Mouse (Mus musculus) liver, embryonic 15.5 days (tissue): ENCODE measurements around the gene Crygc. TPM values are rescaled to one million over a fixed set of nuclear protein-coding genes. Genes with fewer than 3 reads are reported as not detected.

Experiments
- ATAC-seq: fragments of 200-750 bp; cut with Nextera tagmentation; 2 replicates; pipeline ENCODE4 v1.8.0; 2017; ENCODE audit warnings: moderate number of reproducible peaks, mild to moderate bottlenecking, moderate library complexity; ENCODE audit not compliant: insufficient read depth
- H3K27ac ChIP-seq: fragments of 300-500 bp; sonication (generic); replicated peaks from 2 replicates; pipeline ENCODE4 v1.5.1; 2015; ENCODE audit warnings: mild to moderate bottlenecking, inconsistent platforms
- H3K27me3 ChIP-seq: fragments of 300-500 bp; sonication (generic); 2 replicates; pipeline ENCODE4 v1.6.1; 2015; ENCODE audit warnings: mild to moderate bottlenecking, inconsistent platforms
- H3K36me3 ChIP-seq: fragments of 300-500 bp; sonication (generic); replicated peaks from 2 replicates; pipeline ENCODE4 v1.6.1; 2015; ENCODE audit warnings: moderate library complexity, mild to moderate bottlenecking, inconsistent platforms
- H3K4me1 ChIP-seq: fragments of 300-500 bp; sonication (generic); replicated peaks from 2 replicates; pipeline ENCODE4 v1.6.1; 2015; ENCODE audit warnings: inconsistent platforms
- H3K4me2 ChIP-seq: fragments of 300-500 bp; sonication (generic); 2 replicates; pipeline ENCODE4 v1.6.1; 2015; ENCODE audit warnings: moderate library complexity, mild to moderate bottlenecking, inconsistent platforms
- H3K4me3 ChIP-seq: fragments of 300-500 bp; sonication (generic); replicated peaks from 2 replicates; pipeline ENCODE4 v1.5.1; 2015; ENCODE audit warnings: mild to moderate bottlenecking, inconsistent platforms
- H3K9ac ChIP-seq: fragments of 300-500 bp; sonication (generic); 2 replicates; pipeline ENCODE4 v1.6.1; 2015; ENCODE audit warnings: moderate library complexity, mild to moderate bottlenecking, inconsistent platforms
- H3K9me3 ChIP-seq: fragments of 300-500 bp; sonication (generic); replicated peaks from 2 replicates; pipeline ENCODE4 v1.6.1; 2016; ENCODE audit warnings: inconsistent platforms
- WGBS: fragments of 180-500 bp; shearing (Covaris S2); methylation state at CpG from one replicate; pipeline ENCODE4 v1.1.7; 2015; ENCODE audit warnings: mixed read lengths; ENCODE audit not compliant: insufficient replicate concordance; 5-methylcytosine and 5-hydroxymethylcytosine counted together
- polyA plus RNA-seq: library from polyadenylated mRNA; unstranded; fragments of >200 nt; fragmentation: Nextera tagmentation; extraction: Ambion mirVana; gene quantifications from 2 replicates; pipeline ENCODE4 v1.2.1, GENCODE M21; 2015

Crygc gene
- polyA plus RNA-seq, 1 experiment from 2014 or later, result not detected

- H3K36me3 ChIP-seq, result no peaks in the 10 kb centered on the region
- no peaks in the 10 kb centered on the region for H3K9me3 ChIP-seq
- no peak overlapping the region for H3K4me2 ChIP-seq
- no peak overlapping the region for H3K27ac ChIP-seq
- H3K27me3 ChIP-seq, result no peaks in the 10 kb centered on the region
- H3K9ac ChIP-seq, result no peak overlapping the region
- no peak for ATAC-seq
- 64% methylated on average over 9 of the region's 9 CpGs for WGBS
- H3K4me3 ChIP-seq, result no peak overlapping the region
- H3K4me1 ChIP-seq, result no peaks in the 10 kb centered on the region
Observed at GRCm38 (mm10) chr1:65028206-65028605, 45.3 kb downstream of the Crygc start.

Other genes starting within 250 kb of the Crygc start
- gene Plekhm3, start 116.9 kb downstream of the Crygc start, polyA plus RNA-seq, result 1.7 and 2.1 TPM in 2 replicates
- 0.12 and 0.20 TPM in 2 replicates for gene Akr1cl, start 40.9 kb downstream of the Crygc start, polyA plus RNA-seq
- not detected in 2 replicates for gene Cryge, start 22.5 kb downstream of the Crygc start, polyA plus RNA-seq
- not detected in 2 replicates for gene Crygd, start 10.2 kb downstream of the Crygc start, polyA plus RNA-seq
- not detected in 2 replicates for gene Crygb, start 8.6 kb upstream of the Crygc start, polyA plus RNA-seq
- gene Cryga, start 29.7 kb upstream of the Crygc start, polyA plus RNA-seq, result not detected in 2 replicates
- gene Gm28845, start 45.9 kb upstream of the Crygc start, polyA plus RNA-seq, result not detected in 2 replicates
- gene D630023F18Rik, start 49.5 kb upstream of the Crygc start, polyA plus RNA-seq, result 0.31 and 0.41 TPM in 2 replicates
- gene Idh1, start 112.8 kb upstream of the Crygc start, polyA plus RNA-seq, result 118 and 131 TPM in 2 replicates
- gene Pikfyve, start 113.0 kb upstream of the Crygc start, polyA plus RNA-seq, result 3.9 and 4.4 TPM in 2 replicates
- not detected in 2 replicates for gene Pth2r, start 208.4 kb upstream of the Crygc start, polyA plus RNA-seq